In the genomic region with DNA sequence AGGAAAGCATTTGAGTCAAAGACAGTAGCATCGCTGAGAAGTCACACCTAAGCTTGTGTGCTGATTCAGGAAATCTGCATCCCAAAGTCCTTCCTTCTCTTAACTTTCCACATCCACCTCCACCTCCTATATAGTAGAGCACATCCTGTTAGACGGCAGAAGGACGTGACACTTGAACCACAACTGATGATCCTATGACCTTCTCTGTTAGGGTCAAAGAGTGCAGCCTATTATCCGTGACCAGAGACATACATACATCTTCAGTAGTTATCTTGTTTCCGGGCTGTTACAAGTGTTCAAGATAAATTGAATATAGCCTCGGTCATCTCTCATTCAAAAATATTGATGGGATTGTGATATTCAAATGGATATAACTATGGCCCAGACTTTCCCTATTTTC, we compare ENCODE assay signal across 32 mouse cellular contexts. TPM values are rescaled to one million over a fixed set of nuclear protein-coding genes. Genes with fewer than 3 reads are reported as not detected.
"Had no signal": no experiment of that assay in that cellular context is flagged by ENCODE, and none has a peak within 500 bp of the region (broad histone marks: within the 10 kb centered on the region; RNA-seq: fewer than 3 reads in every experiment).

A gene (minus strand): TSS at position 101 of the 400 bp plus-strand sequence.

- DNase-seq: cerebellum, adult 9-10 months; cerebellum, adult 9-11 months; cerebellum, postnatal 10 days; cerebellum, postnatal 14 days; cerebellum, postnatal 25 days; cerebellum, postnatal 36 days; embryo, embryonic 11 days; forebrain, postnatal 0 days; gastrocnemius, adult 2 months; gastrocnemius, postnatal 10 days; gastrocnemius, postnatal 14 days; gastrocnemius, postnatal 25 days; gastrocnemius, postnatal 36 days; heart, adult 11 months; heart, adult 18-20 months; heart, adult 2 months had no signal

- H3K9me3 ChIP-seq: embryonic facial prominence, embryonic 10.5 days; embryonic facial prominence, embryonic 12.5 days; embryonic facial prominence, embryonic 13.5 days; embryonic facial prominence, embryonic 15.5 days; forebrain, embryonic 10.5 days; forebrain, embryonic 12.5 days; forebrain, embryonic 13.5 days; forebrain, embryonic 15.5 days had no signal

- H3K4me1 ChIP-seq: embryonic facial prominence, embryonic 10.5 days; embryonic facial prominence, embryonic 12.5 days; embryonic facial prominence, embryonic 13.5 days; embryonic facial prominence, embryonic 15.5 days; forebrain, embryonic 10.5 days; forebrain, embryonic 12.5 days; forebrain, embryonic 13.5 days; forebrain, embryonic 15.5 days had no signal

- H3K9ac ChIP-seq: embryonic facial prominence, embryonic 12.5 days; embryonic facial prominence, embryonic 13.5 days; embryonic facial prominence, embryonic 15.5 days; forebrain, embryonic 12.5 days; forebrain, embryonic 13.5 days; forebrain, embryonic 15.5 days; forebrain, postnatal 0 days had no signal

- H3K36me3 ChIP-seq: embryonic facial prominence, embryonic 10.5 days; embryonic facial prominence, embryonic 12.5 days; embryonic facial prominence, embryonic 13.5 days; embryonic facial prominence, embryonic 15.5 days; forebrain, embryonic 10.5 days; forebrain, embryonic 12.5 days; forebrain, embryonic 15.5 days had no signal

- H3K27ac ChIP-seq: embryonic facial prominence, embryonic 10.5 days; embryonic facial prominence, embryonic 12.5 days; embryonic facial prominence, embryonic 13.5 days; embryonic facial prominence, embryonic 15.5 days; forebrain, embryonic 10.5 days; forebrain, embryonic 12.5 days; forebrain, embryonic 13.5 days; forebrain, embryonic 15.5 days; gastrocnemius, adult 2 months; heart, adult 2 months had no signal

- H3K27me3 ChIP-seq: embryonic facial prominence, embryonic 12.5 days; embryonic facial prominence, embryonic 13.5 days; embryonic facial prominence, embryonic 15.5 days; forebrain, embryonic 12.5 days; forebrain, embryonic 13.5 days; forebrain, embryonic 15.5 days had no signal

- H3K4me3 ChIP-seq: embryonic facial prominence, embryonic 10.5 days; embryonic facial prominence, embryonic 12.5 days; embryonic facial prominence, embryonic 13.5 days; embryonic facial prominence, embryonic 15.5 days; erythroblast, embryonic 14.5 days; forebrain, embryonic 10.5 days; forebrain, embryonic 12.5 days; forebrain, embryonic 13.5 days; forebrain, embryonic 15.5 days; gastrocnemius, adult 2 months; heart, adult 2 months had no signal

RNA-seq across cellular contexts. Expression of the gene that starts here (rescaled TPM):
- polyA plus RNA-seq: cortical plate, adult 2 months; embryonic facial prominence, embryonic 10.5 days; embryonic facial prominence, embryonic 11.5 days; embryonic facial prominence, embryonic 12.5 days; embryonic facial prominence, embryonic 13.5 days; embryonic facial prominence, embryonic 14.5 days; embryonic facial prominence, embryonic 15.5 days; erythroblast, embryonic 14.5 days; forebrain, embryonic 10.5 days; forebrain, embryonic 11.5 days; forebrain, embryonic 12.5 days; forebrain, embryonic 13.5 days; forebrain, embryonic 14.5 days; forebrain, embryonic 15.5 days; forebrain, embryonic 16.5 days; forebrain, postnatal 0 days; gonadal fat pad, adult 2 months; heart, adult 2 months had no signal
